Comparison of ENCODE assay signal across 12 mouse cellular contexts in genomic region chr10:96689976-96690867, GRCm38 (mm10).
A peak's percentile ranks its signal among the peaks of the same experiment; 100 is the strongest.
DNase-seq lines count a peak whose midpoint lies in the region; ATAC-seq and TF ChIP-seq lines count a peak whose summit lies in the region.
"Had no signal": no experiment of that assay in that cellular context is flagged by ENCODE, and none has a peak within 500 bp of the region (broad histone marks: within the 10 kb centered on the region; RNA-seq: fewer than 3 reads in every experiment).

No protein-coding gene starts in this region.

- no peaks in the 10 kb centered on the region for H3K9me3 ChIP-seq in kidney, embryonic 14.5 days (ENCODE audit: control insufficient read depth, low read length)
- no peaks in the 10 kb centered on the region for H3K9me3 ChIP-seq in intestine, embryonic 16.5 days (ENCODE audit: control insufficient read depth, low read length)
- H3K9me3 ChIP-seq in embryonic facial prominence, embryonic 10.5 days = no peaks in the 10 kb centered on the region
- H3K9me3 ChIP-seq: embryonic facial prominence, embryonic 12.5 days had no signal

- H3K36me3 ChIP-seq in kidney, embryonic 14.5 days (ENCODE audit: control insufficient read depth, insufficient read depth, low read length) = no peaks in the 10 kb centered on the region
- no peaks in the 10 kb centered on the region for H3K36me3 ChIP-seq in thymus, adult 2 months (ENCODE audit: control insufficient read depth, insufficient read depth, low read length)
- H3K36me3 ChIP-seq in intestine, embryonic 16.5 days (ENCODE audit: control insufficient read depth, insufficient read depth, low read length) = no peaks in the 10 kb centered on the region
- H3K36me3 ChIP-seq in embryonic facial prominence, embryonic 10.5 days (replicated peaks) = no peaks in the 10 kb centered on the region
- H3K36me3 ChIP-seq: embryonic facial prominence, embryonic 12.5 days had no signal

- H3K27me3 ChIP-seq in kidney, embryonic 14.5 days (ENCODE audit: control insufficient read depth, insufficient read depth, low read length) = no peaks in the 10 kb centered on the region
- H3K27me3 ChIP-seq in thymus, adult 2 months (ENCODE audit: control insufficient read depth, insufficient read depth, low read length) = no peaks in the 10 kb centered on the region
- no peaks in the 10 kb centered on the region for H3K27me3 ChIP-seq in intestine, embryonic 16.5 days (replicated peaks; ENCODE audit: control insufficient read depth, insufficient read depth, low read length)
- H3K27me3 ChIP-seq in embryonic facial prominence, embryonic 10.5 days (replicated peaks; ENCODE audit: low read depth, poor library complexity, severe bottlenecking) = no peaks in the 10 kb centered on the region
- H3K27me3 ChIP-seq: embryonic facial prominence, embryonic 12.5 days had no signal

- no peak overlapping the region for H3K4me3 ChIP-seq in kidney, embryonic 14.5 days (ENCODE audit: low read length)
- H3K4me3 ChIP-seq in thymus, adult 2 months (ENCODE audit: control insufficient read depth, insufficient read depth, low read length) = no peak overlapping the region
- H3K4me3 ChIP-seq in intestine, embryonic 16.5 days (ENCODE audit: low read length) = no peak overlapping the region
- no peak overlapping the region for H3K4me3 ChIP-seq in layer of hippocampus, adult 2 months
- no peak overlapping the region for H3K4me3 ChIP-seq in embryonic facial prominence, embryonic 10.5 days
- H3K4me3 ChIP-seq: embryonic facial prominence, embryonic 12.5 days had no signal

- H3K27ac ChIP-seq in kidney, embryonic 14.5 days (ENCODE audit: low read depth, low read length) = peak overlapping the region; percentile 51; the same call in 1 of the 2 replicates
- H3K27ac ChIP-seq in thymus, adult 2 months (ENCODE audit: control insufficient read depth, insufficient read depth, low read length) = peak overlapping the region; percentile 94
- H3K27ac ChIP-seq in intestine, embryonic 16.5 days (ENCODE audit: low read length) = peak overlapping the region; percentile 86
- H3K27ac ChIP-seq in layer of hippocampus, adult 2 months = no peak overlapping the region
- H3K27ac ChIP-seq in embryonic facial prominence, embryonic 10.5 days (replicated peaks) = no peak overlapping the region
- H3K27ac ChIP-seq: embryonic facial prominence, embryonic 12.5 days had no signal

- no peak for TF ChIP-seq POLR2A in thymus, adult 2 months (IDR thresholded peaks at IDR 0.05; ENCODE audit: control insufficient read depth, extremely low read depth, insufficient read depth, low read length, poor library complexity)

- no peak overlapping the region for H3K4me2 ChIP-seq in kidney, embryonic 14.5 days (replicated peaks; ENCODE audit: low read depth, low read length)
- H3K4me2 ChIP-seq in intestine, embryonic 16.5 days (ENCODE audit: low read depth, low read length) = peak overlapping the region; percentile 22
- H3K4me2 ChIP-seq: embryonic facial prominence, embryonic 12.5 days had no signal

- DNase-seq in kidney, postnatal 14 days = no peak
- DNase-seq in thymus, adult 2 months = no peak
- DNase-seq in thymus, postnatal 0 days (ENCODE audit: low spot score) = no peak
- no peak for DNase-seq in layer of hippocampus, adult 2 months (ENCODE audit: low spot score in 2 of 2)
- no peak for DNase-seq in embryonic facial prominence, embryonic 10.5 days (ENCODE audit: low spot score)
- DNase-seq in Muller cell, postnatal 12 days (ENCODE audit: inconsistent ontology term) = no peak
- DNase-seq: cerebellum, adult 11 months; gastrocnemius, postnatal 14 days; right cerebral cortex, adult 18-20 months had no signal

- no peak for ATAC-seq in kidney, embryonic 14.5 days (ENCODE audit: low FRiP score, low TSS enrichment)
- no peak for ATAC-seq in intestine, embryonic 16.5 days

- 47% methylated on average over 11 of the region's 11 CpGs for WGBS in kidney, embryonic 14.5 days
- WGBS in thymus, adult 2 months = 85% methylated on average over 11 of the region's 11 CpGs
- 27% methylated on average over 11 of the region's 11 CpGs for WGBS in intestine, embryonic 16.5 days
- 87% methylated on average over 11 of the region's 11 CpGs for WGBS in embryonic facial prominence, embryonic 10.5 days

- H3K4me1 ChIP-seq in kidney, embryonic 14.5 days (ENCODE audit: control insufficient read depth, insufficient read depth, low read length) = peaks cover 25% of the 10 kb centered on the region
- H3K4me1 ChIP-seq in thymus, adult 2 months (replicated peaks; ENCODE audit: control insufficient read depth, insufficient read depth, low read length) = peaks cover 27% of the 10 kb centered on the region
- H3K4me1 ChIP-seq in intestine, embryonic 16.5 days (ENCODE audit: control insufficient read depth, insufficient read depth, low read length) = peaks cover 43% of the 10 kb centered on the region
- no peaks in the 10 kb centered on the region for H3K4me1 ChIP-seq in embryonic facial prominence, embryonic 10.5 days
- H3K4me1 ChIP-seq: embryonic facial prominence, embryonic 12.5 days had no signal

- TF ChIP-seq CTCF in thymus, adult 2 months (IDR thresholded peaks at IDR 0.05; ENCODE audit: borderline replicate concordance, control insufficient read depth, extremely low read depth, insufficient read depth, low read length, poor library complexity) = no peak
- no peak for TF ChIP-seq CTCF in layer of hippocampus, adult 2 months (conservative IDR thresholded peaks at IDR 0.05)

- no peak overlapping the region for H3K9ac ChIP-seq in kidney, embryonic 14.5 days (ENCODE audit: low read depth, low read length)
- H3K9ac ChIP-seq in intestine, embryonic 16.5 days (ENCODE audit: low read depth, low read length) = no peak overlapping the region
- H3K9ac ChIP-seq: embryonic facial prominence, embryonic 12.5 days had no signal

Comparison
In these comparisons a context has a peak if more than half of its experiments do, and no peak if none do; other contexts are left out.
1. H3K27ac ChIP-seq: peak in kidney, embryonic 14.5 days (single experiment), thymus, adult 2 months (single experiment) and intestine, embryonic 16.5 days (single experiment); none in layer of hippocampus, adult 2 months (single experiment) and embryonic facial prominence, embryonic 10.5 days (single experiment).